23 mouse cellular contexts compared by ENCODE assay signal in the genomic region with DNA sequence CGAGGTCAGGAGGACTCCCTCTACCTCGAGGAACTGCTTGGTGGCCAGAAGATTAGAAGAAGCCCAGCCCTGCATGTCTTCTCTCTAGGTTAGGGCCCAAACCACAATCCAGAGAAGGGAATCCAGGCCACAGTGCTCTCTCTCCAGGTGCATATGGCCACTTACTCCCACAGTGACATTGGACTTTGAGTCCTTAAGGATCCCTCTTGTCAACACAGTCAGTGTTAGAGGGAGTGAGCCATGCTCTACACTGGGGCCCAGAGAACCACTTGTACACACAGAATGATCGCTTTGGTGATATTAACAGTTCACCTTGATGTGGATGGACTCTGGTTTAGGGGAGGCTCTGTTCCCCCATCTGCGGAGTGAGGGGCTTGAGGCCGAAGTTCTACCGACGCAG.
"Had no signal": no experiment of that assay in that cellular context is flagged by ENCODE, and none has a peak within 500 bp of the region (broad histone marks: within the 10 kb centered on the region; RNA-seq: fewer than 3 reads in every experiment).

No protein-coding gene starts in this region.

- DNase-seq: kidney, adult 2 months; kidney, postnatal 10 days; kidney, postnatal 36 days; layer of hippocampus, postnatal 36 days; liver; lung, adult 18-20 months; lung, postnatal 14 days; right cerebral cortex, adult 18-20 months; right cerebral cortex, postnatal 14 days; right cerebral cortex, postnatal 4 days; thymus, adult 18-20 months; thymus, postnatal 36 days had no signal

- H3K9ac ChIP-seq: kidney, embryonic 15.5 days; limb, embryonic 12.5 days; liver, embryonic 12.5 days; liver, embryonic 15.5 days; lung, embryonic 15.5 days; midbrain, embryonic 12.5 days; midbrain, embryonic 15.5 days; neural tube, embryonic 12.5 days; neural tube, embryonic 15.5 days had no signal

- H3K9me3 ChIP-seq: kidney, embryonic 15.5 days; liver, embryonic 15.5 days; lung, embryonic 15.5 days; midbrain, embryonic 12.5 days; midbrain, embryonic 15.5 days; neural tube, embryonic 15.5 days had no signal

- H3K36me3 ChIP-seq: limb, embryonic 12.5 days; liver, embryonic 12.5 days; liver, embryonic 15.5 days; lung, embryonic 15.5 days; midbrain, embryonic 12.5 days; midbrain, embryonic 15.5 days; neural tube, embryonic 12.5 days; neural tube, embryonic 15.5 days had no signal

- H3K27me3 ChIP-seq: lung, embryonic 15.5 days; midbrain, embryonic 15.5 days had no signal

- H3K4me3 ChIP-seq: kidney, embryonic 15.5 days; left cerebral cortex, adult 2 months; limb, embryonic 12.5 days; liver, embryonic 12.5 days; liver, embryonic 15.5 days; lung, embryonic 15.5 days; midbrain, embryonic 12.5 days; midbrain, embryonic 15.5 days; neural tube, embryonic 12.5 days; neural tube, embryonic 15.5 days had no signal

- H3K27ac ChIP-seq: kidney, embryonic 15.5 days; left cerebral cortex, adult 2 months; limb, embryonic 12.5 days; liver, embryonic 12.5 days; liver, embryonic 15.5 days; lung, embryonic 15.5 days; macrophage; midbrain, embryonic 12.5 days; midbrain, embryonic 15.5 days; neural tube, embryonic 12.5 days; neural tube, embryonic 15.5 days had no signal

- ATAC-seq: liver, embryonic 12.5 days; midbrain, embryonic 15.5 days had no signal

- H3K4me2 ChIP-seq: kidney, embryonic 15.5 days; limb, embryonic 12.5 days; liver, embryonic 12.5 days; liver, embryonic 15.5 days; lung, embryonic 15.5 days; midbrain, embryonic 12.5 days; midbrain, embryonic 15.5 days; neural tube, embryonic 12.5 days; neural tube, embryonic 15.5 days had no signal

- H3K4me1 ChIP-seq: liver, embryonic 12.5 days; liver, embryonic 15.5 days; neural tube, embryonic 12.5 days had no signal
